Mouse (Mus musculus) MEL (cell line): ENCODE results near the gene Spata6.

Experiments
- MYB ChIP-seq: IDR thresholded peaks from 2 replicates; pipeline ENCODE4 v1.6.1; 2011; ENCODE audit warnings: mild to moderate bottlenecking, low read depth, low read length, improper control_type of control experiment
- POLR2A ChIP-seq, 2 experiments: IDR thresholded peaks; 2 replicates each; pipeline ENCODE4 v1.6.1; 2011 to 2012; ENCODE audit warnings: low read length in 2 of 2, mild to moderate bottlenecking in 2 of 2, control low read depth in 1 of 2, improper control_type of control experiment in 1 of 2, low read depth in 1 of 2, moderate library complexity in 1 of 2; ENCODE audit not compliant: control insufficient read depth in 1 of 2, insufficient read depth in 1 of 2, poor library complexity in 1 of 2
- POLR2AphosphoS2 ChIP-seq: IDR thresholded peaks from 2 replicates; pipeline ENCODE4 v1.6.1; 2011; ENCODE audit warnings: low read length, improper control_type of control experiment

DNA sequence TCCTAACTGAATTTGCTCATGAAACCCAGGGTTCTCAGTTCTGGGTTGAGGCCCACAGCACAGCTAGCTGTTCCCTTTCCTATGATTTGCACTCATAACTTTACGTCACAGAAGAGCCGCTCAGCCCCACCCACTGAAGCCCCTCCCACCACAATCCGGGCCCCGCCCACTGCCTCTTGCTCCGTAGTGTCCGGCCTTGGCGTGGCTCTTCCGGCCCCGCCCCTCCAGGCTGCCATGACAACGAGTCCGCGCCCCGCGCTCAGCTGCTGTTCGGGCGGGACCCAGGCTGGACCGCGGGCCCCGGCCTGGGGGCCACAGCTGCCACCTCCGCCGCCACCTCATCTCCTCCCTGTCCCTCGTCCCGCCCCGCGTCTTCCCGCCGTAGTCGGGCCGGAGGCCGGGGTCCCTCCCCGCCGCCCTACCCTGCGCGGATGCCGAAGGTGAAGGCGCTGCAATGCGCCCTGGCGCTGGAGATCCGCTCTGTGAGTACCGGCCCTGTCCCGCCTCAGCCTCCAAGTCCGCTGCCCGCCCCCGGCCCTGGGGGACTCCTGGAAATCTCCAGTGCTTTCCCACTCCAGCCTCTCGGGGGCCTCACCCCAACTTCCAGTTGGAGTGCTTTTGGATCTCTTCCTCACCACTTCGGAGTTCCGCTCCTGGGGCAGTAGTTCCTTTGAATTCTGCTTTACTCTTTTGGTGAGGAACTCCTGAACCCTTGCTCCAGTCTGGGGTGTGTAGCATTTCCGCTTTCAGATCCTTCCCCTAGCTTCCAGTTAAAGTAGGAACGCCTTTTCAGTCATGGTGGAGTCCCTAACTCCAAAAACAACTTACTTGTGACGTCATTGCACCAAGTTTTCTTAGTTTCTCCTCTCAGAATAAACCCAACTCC, at the start of gene Spata6:
- TF ChIP-seq MYB (no peak), POLR2AphosphoS2 (no peak), POLR2A (IDR thresholded peaks at IDR 0.05; ENCODE audit: control insufficient read depth in 1 of 2, insufficient read depth in 1 of 2, low read depth in 1 of 2, low read length in 2 of 2, poor library complexity in 1 of 2) (no peak)
